Mouse (Mus musculus) CH12.LX (cell line): Measurements from ENCODE around the gene Gpr142. TPM values are rescaled to one million over a fixed set of nuclear protein-coding genes. Genes with fewer than 3 reads are reported as not detected.

Source experiments
- DNase-seq: peaks from one replicate; pipeline ENCODE4 v3.0.0-alpha.2; 2013; ENCODE audit errors: extremely low read depth
- H3K27ac ChIP-seq: 2 replicates; pipeline ENCODE4 v1.5.1; 2012; ENCODE audit warnings: low read depth, mild to moderate bottlenecking, control low read depth, moderate library complexity; ENCODE audit not compliant: insufficient read depth
- H3K27me3 ChIP-seq: replicated peaks from 2 replicates; pipeline ENCODE3; 2012; ENCODE audit warnings: inconsistent platforms
- H3K36me3 ChIP-seq, 2 experiments: replicated peaks in 1 of 2; 2 replicates each; pipeline versions ENCODE3 to v1.6.1; 2012; ENCODE audit warnings: inconsistent platforms in 1 of 2, low read length in 1 of 2, mild to moderate bottlenecking in 1 of 2, mixed read lengths in 1 of 2, moderate library complexity in 1 of 2; ENCODE audit not compliant: control insufficient read depth in 1 of 2, insufficient read depth in 1 of 2
- H3K4me1 ChIP-seq, 2 experiments: 2 replicates each; pipeline ENCODE4 v1.6.1; 2012; ENCODE audit warnings: inconsistent platforms in 1 of 2, moderate library complexity in 1 of 2; ENCODE audit not compliant: insufficient read depth in 2 of 2, control insufficient read depth in 1 of 2
- H3K4me2 ChIP-seq: 2 replicates; pipeline ENCODE4 v1.6.1; 2012; ENCODE audit warnings: low read depth, mild to moderate bottlenecking, control low read depth; ENCODE audit not compliant: poor library complexity, insufficient read depth, severe bottlenecking
- H3K4me3 ChIP-seq, 3 experiments: fragments of 150-350 bp in 1 of 3; sonication (generic) in 1 of 3; replicated peaks in 1 of 3; 2 replicates each; pipeline versions ENCODE3 to v1.5.1; 2011 to 2012; ENCODE audit warnings: low read depth in 2 of 3, low read length in 2 of 3, mild to moderate bottlenecking in 2 of 3, moderate library complexity in 2 of 3, control low read depth in 1 of 3, improper control_type of control experiment in 1 of 3, inconsistent platforms in 1 of 3, mixed read lengths in 1 of 3; ENCODE audit not compliant: poor library complexity in 1 of 3
- H3K79me2 ChIP-seq: replicated peaks from 2 replicates; pipeline ENCODE4 v1.6.1; 2012; ENCODE audit warnings: mild to moderate bottlenecking, moderate library complexity; ENCODE audit not compliant: control insufficient read depth, poor library complexity, insufficient read depth, severe bottlenecking; ENCODE audit errors: extremely low read depth
- H3K9ac ChIP-seq: 2 replicates; pipeline ENCODE4 v1.6.1; 2012; ENCODE audit warnings: low read depth, mild to moderate bottlenecking, control low read depth, moderate library complexity; ENCODE audit not compliant: insufficient read depth
- H3K9me3 ChIP-seq: replicated peaks from 2 replicates; pipeline ENCODE3; 2012; ENCODE audit warnings: low read length, inconsistent platforms, mixed read lengths
- BHLHE40 ChIP-seq: IDR thresholded peaks from 2 replicates; pipeline ENCODE4 v1.6.1; 2011; ENCODE audit warnings: mild to moderate bottlenecking, low read depth, low read length, improper control_type of control experiment
- EP300 ChIP-seq: IDR thresholded peaks from 2 replicates; pipeline ENCODE4 v1.6.1; 2011; ENCODE audit warnings: low read length, improper control_type of control experiment
- GABPA ChIP-seq: IDR thresholded peaks from 2 replicates; pipeline ENCODE4 v1.6.1; 2012; ENCODE audit warnings: low read depth, low read length, improper control_type of control experiment, inconsistent platforms; ENCODE audit not compliant: insufficient replicate concordance
- JUN ChIP-seq: IDR thresholded peaks from 2 replicates; pipeline ENCODE4 v1.6.1; 2011; ENCODE audit warnings: low read depth, mild to moderate bottlenecking, low read length, improper control_type of control experiment, moderate library complexity; ENCODE audit not compliant: insufficient read depth
- JUND ChIP-seq: conservative IDR thresholded peaks from 2 replicates; pipeline ENCODE4 v1.6.1; 2011; ENCODE audit warnings: low read depth, low read length, improper control_type of control experiment
- MAFK ChIP-seq: IDR thresholded peaks from 2 replicates; pipeline ENCODE4 v1.6.1; 2011; ENCODE audit warnings: low read length, improper control_type of control experiment; ENCODE audit not compliant: insufficient replicate concordance
- MAZ ChIP-seq: IDR thresholded peaks from 2 replicates; pipeline ENCODE4 v1.6.1; 2012; ENCODE audit warnings: low read depth, mild to moderate bottlenecking, inconsistent platforms, low read length, improper control_type of control experiment, moderate library complexity
- MEF2A ChIP-seq: IDR thresholded peaks from 2 replicates; pipeline ENCODE4 v1.6.1; 2014; ENCODE audit warnings: low read depth, mild to moderate bottlenecking, inconsistent platforms, low read length, improper control_type of control experiment, borderline replicate concordance
- MXI1 ChIP-seq: IDR thresholded peaks from 2 replicates; pipeline ENCODE4 v1.6.1; 2011; ENCODE audit warnings: mild to moderate bottlenecking, low read depth, low read length, improper control_type of control experiment
- MYC ChIP-seq: IDR thresholded peaks from 2 replicates; pipeline ENCODE4 v1.6.1; 2011; ENCODE audit warnings: low read depth, mild to moderate bottlenecking, improper control_type of control experiment, low read length
- PAX5 ChIP-seq: IDR thresholded peaks from 2 replicates; pipeline ENCODE4 v1.6.1; 2012; ENCODE audit warnings: low read length, inconsistent platforms, mixed read lengths
- POLR2AphosphoS2 ChIP-seq: IDR thresholded peaks from 2 replicates; pipeline ENCODE4 v1.6.1; 2011; ENCODE audit warnings: low read depth, low read length, improper control_type of control experiment
- RAD21 ChIP-seq: IDR thresholded peaks from 2 replicates; pipeline ENCODE4 v1.6.1; 2011; ENCODE audit warnings: low read depth, mild to moderate bottlenecking, low read length, improper control_type of control experiment, moderate library complexity
- SMC3 ChIP-seq: IDR thresholded peaks from 2 replicates; pipeline ENCODE4 v1.6.1; 2011; ENCODE audit warnings: low read depth, low read length, improper control_type of control experiment
- TCF12 ChIP-seq: IDR thresholded peaks from 2 replicates; pipeline ENCODE4 v1.6.1; 2014; ENCODE audit warnings: low read depth, mild to moderate bottlenecking, inconsistent platforms, low read length, improper control_type of control experiment
- UBTF ChIP-seq: IDR thresholded peaks from 2 replicates; pipeline ENCODE4 v1.6.1; 2012; ENCODE audit warnings: low read depth, mild to moderate bottlenecking, inconsistent platforms, low read length, improper control_type of control experiment, moderate library complexity
- USF1 ChIP-seq: IDR thresholded peaks from 2 replicates; pipeline ENCODE4 v1.6.1; 2014; ENCODE audit warnings: low read depth, mild to moderate bottlenecking, inconsistent platforms, low read length, improper control_type of control experiment
- ZMIZ1 ChIP-seq: IDR thresholded peaks from 2 replicates; pipeline ENCODE4 v1.6.1; 2012; ENCODE audit warnings: low read depth, mild to moderate bottlenecking, inconsistent platforms, low read length, improper control_type of control experiment
- dilution Hi-C: fragments of 300-500 bp; cut with MboI; formaldehyde crosslinking; loops from 2 replicates; pipeline ENCODE4 v1.14.3; 2020; ENCODE audit warnings: low sequenced_read_pairs; ENCODE audit not compliant: extremely low pct_unique_long_range_greater_than_20kb, extremely low pct_ligation_motif_present
- in situ Hi-C: fragments of 300-500 bp; cut with MboI; formaldehyde crosslinking; loops from 3 replicates; pipeline ENCODE4 v1.14.3; 2019; ENCODE audit warnings: low sequenced_read_pairs, low pct_ligation_motif_present, low pct_unique_long_range_greater_than_20kb, mixed read lengths
- polyA plus RNA-seq: library from polyadenylated mRNA; unstranded; fragments of >175 nt; gene quantifications from 2 replicates; pipeline ENCODE4 v1.2.1, GENCODE M21; 2012; ENCODE audit warnings: low read depth; ENCODE audit not compliant: insufficient read length
- total RNA-seq, 2 experiments: library from RNA; depleted of rRNA; stranded (reverse); fragments of 300-350 nt in 1 of 2; fragments of >200 nt in 1 of 2; gene quantifications; 2 replicates each; pipeline ENCODE4 v1.2.3; 2012 to 2014

Gene Gpr142
- total and polyA plus RNA-seq, 3 experiments, result not detected

DNA sequence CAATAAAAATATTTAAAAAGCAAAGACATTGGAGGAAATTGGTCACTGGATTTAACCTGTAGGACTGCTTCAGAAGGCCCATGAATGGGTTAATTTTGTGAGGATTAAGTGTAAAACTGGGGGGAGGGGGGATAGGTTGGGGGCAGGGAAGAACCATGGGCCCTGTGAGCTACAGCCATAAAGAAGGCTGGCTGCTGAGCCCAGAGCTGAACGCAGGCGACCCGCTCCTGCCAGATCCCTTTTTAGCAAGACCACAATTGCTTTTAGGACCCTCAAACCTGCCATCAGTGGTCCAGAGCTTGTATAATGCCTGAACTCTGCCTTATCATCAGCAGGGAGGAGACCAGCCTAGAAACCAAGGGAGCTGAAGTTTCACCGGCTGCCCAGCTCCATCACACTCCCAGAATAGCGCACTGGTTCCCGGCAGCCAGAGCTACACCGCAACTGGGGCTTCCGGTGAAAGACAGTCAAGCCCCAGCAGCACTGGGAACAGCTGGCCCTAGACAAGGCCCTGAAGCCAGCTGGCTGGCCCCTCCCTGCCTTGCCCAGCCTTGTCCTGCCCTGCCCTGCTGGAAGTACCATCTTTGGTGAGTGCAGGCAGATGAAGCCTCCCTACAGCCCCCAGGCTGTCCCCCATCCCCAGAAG, 45.2 kb downstream of the Gpr142 start:
- no peak for DNase-seq
- H3K27me3 ChIP-seq, result peaks cover 6% of the 10 kb centered on the region
- TF ChIP-seq BHLHE40, result no peak
- H3K9me3 ChIP-seq, result peaks cover 10% of the 10 kb centered on the region
- no peaks in the 10 kb centered on the region for H3K79me2 ChIP-seq
- H3K36me3 ChIP-seq, result no peaks in the 10 kb centered on the region
- H3K27ac ChIP-seq, result no peak overlapping the region
- peaks cover 0 to 2% of the 10 kb centered on the region in 2 experiments; a peak in 2 of 4 replicates for H3K4me1 ChIP-seq
- H3K9ac ChIP-seq, result no peak overlapping the region
- in situ Hi-C loops, result no loop called here
- dilution Hi-C loops, result no loop called here
- H3K4me3 ChIP-seq, result no peak overlapping the region
- no peak overlapping the region for H3K4me2 ChIP-seq

DNA sequence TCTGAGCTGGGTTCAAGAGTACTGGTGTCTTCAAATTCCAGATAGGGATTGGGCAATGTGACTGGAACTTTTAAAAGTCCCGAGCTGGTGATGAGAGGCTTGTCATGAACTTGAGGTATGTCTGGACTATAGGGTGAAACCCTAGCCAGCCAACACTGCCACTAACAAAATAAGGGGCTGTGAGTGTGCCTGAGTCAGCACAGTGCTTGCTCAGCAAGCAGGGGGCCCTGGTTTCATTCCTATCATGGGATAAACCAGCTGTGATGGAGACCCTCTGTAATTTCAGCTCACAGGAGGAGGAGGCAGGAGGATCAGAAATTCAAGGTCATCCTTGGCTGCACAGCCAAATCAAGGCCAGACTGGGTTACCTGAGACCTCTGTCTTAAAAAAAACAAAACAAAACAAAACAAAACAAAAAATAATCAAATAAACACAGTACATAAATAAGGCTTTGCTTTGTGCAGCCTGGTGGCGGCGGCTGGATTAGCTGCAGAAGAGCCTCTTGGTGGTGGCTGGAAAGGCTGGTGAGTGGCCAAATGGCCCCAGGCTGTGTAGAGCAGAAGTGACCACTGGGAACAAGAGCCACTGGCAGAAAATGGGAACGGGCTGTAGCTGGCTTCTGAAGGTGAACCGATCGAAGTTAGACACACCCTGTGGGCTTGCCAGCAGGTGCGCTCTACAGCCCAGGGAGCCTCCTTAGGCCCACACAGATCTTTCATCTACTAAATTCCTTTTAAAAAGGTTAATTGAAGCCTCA, 45.9 kb downstream of the Gpr142 start:
- Histone ChIP-seq H3K4me1 (peaks cover 0 to 9% of the 10 kb centered on the region in 2 experiments; a peak in 2 of 4 replicates), H3K36me3 (no peaks in the 10 kb centered on the region), H3K9me3 (peaks cover 10% of the 10 kb centered on the region), H3K27ac (no peak overlapping the region), H3K27me3 (peaks cover 6% of the 10 kb centered on the region), H3K9ac (no peak overlapping the region), H3K79me2 (no peaks in the 10 kb centered on the region), H3K4me3 (no peak overlapping the region), H3K4me2 (no peak overlapping the region)
- dilution Hi-C loops, result no loop called here
- no peak for TF ChIP-seq PAX5
- TF ChIP-seq MYC, result no peak
- TF ChIP-seq SMC3, result no peak
- no peak for TF ChIP-seq TCF12
- no peak for TF ChIP-seq USF1
- TF ChIP-seq EP300, result no peak
- in situ Hi-C loops, result no loop called here
- DNase-seq, result no peak

DNA sequence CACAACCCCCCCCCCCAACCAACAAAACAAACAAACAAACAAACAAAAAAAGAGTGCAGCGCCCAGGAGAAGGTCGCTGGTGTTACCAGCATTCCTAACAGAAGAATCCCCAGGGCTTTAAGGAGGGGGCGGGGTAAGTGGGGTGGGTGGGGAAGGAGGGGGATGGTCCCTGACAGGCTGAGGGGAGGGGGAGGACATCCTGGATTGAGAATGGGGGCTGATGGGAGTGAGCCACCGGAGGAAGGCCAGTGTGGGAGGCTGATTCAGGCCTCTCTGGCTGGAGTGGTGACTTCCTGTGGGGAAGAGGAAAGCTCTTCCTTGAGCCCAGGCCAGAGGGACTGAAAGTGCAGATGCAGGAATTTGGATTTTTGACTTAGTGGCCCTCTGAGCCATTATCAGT, 47.6 kb downstream of the Gpr142 start:
- in situ Hi-C loops, result no loop called here
- no peak overlapping the region for H3K9ac ChIP-seq
- no peak overlapping the region for H3K4me3 ChIP-seq
- no peak overlapping the region for H3K4me2 ChIP-seq
- peaks cover 6% of the 10 kb centered on the region for H3K27me3 ChIP-seq
- no peak overlapping the region for H3K27ac ChIP-seq
- no peaks in the 10 kb centered on the region for H3K79me2 ChIP-seq
- dilution Hi-C loops, result no loop called here
- peaks cover 0 to 13% of the 10 kb centered on the region in 2 experiments; a peak in 2 of 4 replicates for H3K4me1 ChIP-seq
- no peak for DNase-seq
- peaks cover 12% of the 10 kb centered on the region for H3K9me3 ChIP-seq
- H3K36me3 ChIP-seq, result no peaks in the 10 kb centered on the region
- no peak for TF ChIP-seq JUND
- TF ChIP-seq MAZ, result no peak
- TF ChIP-seq MAFK, result no peak
- no peak for TF ChIP-seq ZMIZ1
- no peak for TF ChIP-seq UBTF
- TF ChIP-seq JUN, result no peak
- TF ChIP-seq GABPA, result no peak
- TF ChIP-seq RAD21, result no peak
- no peak for TF ChIP-seq POLR2AphosphoS2
- no peak for TF ChIP-seq USF1
- no peak for TF ChIP-seq MEF2A
- no peak for TF ChIP-seq MXI1
